Mouse (Mus musculus) gastrocnemius, postnatal 25 days (tissue): ENCODE data around the gene Cend1. TPM values are rescaled to one million over a fixed set of nuclear protein-coding genes. Genes with fewer than 3 reads are reported as not detected.
A peak's percentile ranks its signal among the peaks of the same experiment; 100 is the strongest.
"Not testable (repeated sequence)": the region's sequence is repeated elsewhere in the genome, so short reads cannot be mapped to it uniquely, and the experiment has no call there.

Source experiments
- DNase-seq: peaks from one replicate; pipeline ENCODE4 v3.0.0; 2022
- total RNA-seq, 2 experiments: library from RNA; stranded (reverse); gene quantifications; 1 replicate in 1 of 2; 2 replicates in 1 of 2; pipeline ENCODE4 v1.2.3; 2021

The Cend1 gene
- total RNA-seq, 2 experiments from 2014 or later: 0.38 to 0.75 TPM

DNA sequence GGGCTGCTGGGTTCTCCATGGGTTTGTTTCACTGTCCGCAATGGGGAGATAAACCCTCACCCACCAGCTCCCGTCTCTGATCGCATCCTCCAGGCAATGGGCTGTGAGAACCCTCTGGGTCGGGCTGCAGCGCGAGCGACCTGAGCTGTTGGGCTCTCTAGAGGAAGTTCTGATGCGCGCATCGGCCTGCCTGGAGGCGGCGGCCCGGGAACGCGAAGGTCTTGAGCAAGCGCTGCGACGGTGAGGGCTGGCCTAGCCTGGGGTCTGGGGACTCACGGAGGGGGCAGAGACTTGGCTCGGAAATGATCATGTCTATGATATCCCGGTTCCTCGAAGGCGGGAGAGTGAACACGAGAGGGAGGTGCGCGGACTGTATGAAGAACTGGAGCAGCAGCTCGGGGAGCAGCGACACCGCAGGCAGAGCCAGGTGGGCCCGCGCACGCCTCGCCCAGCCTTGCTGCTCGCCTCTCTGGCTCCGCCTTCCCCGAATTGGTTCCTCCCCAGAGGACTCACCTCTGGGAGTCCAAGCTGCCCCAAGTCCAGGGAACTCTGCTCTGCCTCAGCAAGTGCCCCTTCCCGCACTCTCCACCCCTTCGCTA, 35.4 kb upstream of the Cend1 start:
- DNase-seq: no peak

GRCm38 (mm10) chr7:141463824-141464602, 34.7 kb upstream of the Cend1 start:
- peak; percentile 74 for DNase-seq

- DNase-seq: no peak
Observed at GRCm38 (mm10) chr7:141462333-141462821, 33.1 kb upstream of the Cend1 start.

- no peak for DNase-seq
Observed at GRCm38 (mm10) chr7:141461521-141462332, 32.4 kb upstream of the Cend1 start.

- DNase-seq: no peak
Observed at GRCm38 (mm10) chr7:141460391-141461113, 31.3 kb upstream of the Cend1 start, which contains the start of gene Cracr2b. TSS of gene Cracr2b (plus strand) at chr7:141461094.

DNA sequence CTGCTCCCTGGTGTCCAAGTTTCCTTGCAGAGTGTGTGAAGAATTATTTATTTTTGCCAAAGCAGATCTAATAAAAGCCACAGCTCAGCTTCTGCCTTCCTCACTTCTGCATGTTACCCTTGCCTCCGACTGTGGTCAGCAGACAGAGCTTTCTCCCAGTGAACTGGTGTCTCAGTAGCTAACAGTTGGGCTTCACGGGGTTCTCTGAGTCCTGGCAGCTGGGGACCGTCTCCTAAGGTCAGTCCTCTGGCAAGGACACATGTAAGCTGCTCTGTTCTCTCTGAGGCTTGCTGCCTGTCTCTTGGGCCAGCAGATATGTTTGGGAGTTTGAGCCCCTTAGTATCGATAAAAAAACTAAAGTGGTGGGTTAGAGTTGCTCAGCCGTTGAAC, 30.7 kb upstream of the Cend1 start:
- DNase-seq: no peak

- no peak for DNase-seq
Observed at GRCm38 (mm10) chr7:141459301-141459711, 30.0 kb upstream of the Cend1 start.

GRCm38 (mm10) chr7:141458661-141459060, 29.4 kb upstream of the Cend1 start:
- DNase-seq: no peak

DNA sequence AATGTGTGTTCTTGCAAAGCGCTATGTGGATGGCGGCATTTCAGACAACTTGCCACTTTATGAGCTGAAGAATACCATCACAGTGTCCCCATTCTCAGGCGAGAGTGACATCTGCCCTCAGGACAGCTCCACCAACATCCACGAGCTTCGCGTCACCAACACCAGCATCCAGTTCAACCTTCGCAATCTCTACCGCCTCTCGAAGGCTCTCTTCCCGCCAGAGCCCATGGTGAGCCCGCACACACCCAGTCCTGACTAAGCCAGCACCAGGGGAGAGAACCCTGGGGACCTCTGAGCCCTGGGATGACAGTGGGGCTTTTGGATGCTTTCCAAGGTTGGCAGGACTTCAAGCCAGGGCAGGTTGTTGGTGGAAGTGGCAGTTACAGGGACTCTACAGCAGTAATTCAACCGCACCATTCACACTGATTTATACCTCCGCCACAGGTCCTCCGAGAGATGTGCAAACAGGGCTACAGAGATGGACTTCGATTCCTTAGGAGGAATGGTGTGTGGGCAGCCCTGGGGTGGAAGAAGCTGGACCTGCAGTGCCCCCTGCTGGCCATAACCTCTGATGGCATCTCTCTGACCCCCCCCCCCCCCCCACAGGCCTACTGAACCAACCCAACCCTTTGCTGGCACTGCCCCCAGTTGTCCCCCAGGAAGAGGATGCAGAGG, 28.8 kb upstream of the Cend1 start:
- no peak for DNase-seq

DNA sequence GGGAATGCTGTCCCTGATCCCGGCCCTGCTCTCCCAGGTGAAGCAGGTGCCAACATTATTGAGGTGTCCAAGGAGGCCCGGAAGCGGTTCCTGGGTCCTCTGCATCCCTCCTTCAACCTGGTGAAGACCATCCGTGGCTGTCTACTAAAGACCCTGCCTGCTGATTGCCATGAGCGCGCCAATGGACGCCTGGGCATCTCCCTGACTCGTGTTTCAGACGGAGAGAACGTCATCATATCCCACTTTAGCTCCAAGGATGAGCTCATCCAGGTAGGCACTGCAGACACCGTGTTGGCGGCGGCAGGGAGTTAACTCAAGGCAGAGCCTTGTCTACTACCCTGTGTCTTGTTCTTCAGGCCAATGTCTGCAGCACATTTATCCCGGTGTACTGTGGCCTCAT, 27.9 kb upstream of the Cend1 start:
- DNase-seq: no peak

GRCm38 (mm10) chr7:141456739-141457138, 27.4 kb upstream of the Cend1 start:
- DNase-seq: peak; percentile 58

- peak; percentile 87 for DNase-seq
Observed at GRCm38 (mm10) chr7:141455610-141456314, 26.5 kb upstream of the Cend1 start.

- DNase-seq: peak; percentile 95
Observed at GRCm38 (mm10) chr7:141454967-141455551, 25.8 kb upstream of the Cend1 start, which contains the start of gene Pnpla2. TSS of gene Pnpla2 (plus strand) at chr7:141455198.

DNA sequence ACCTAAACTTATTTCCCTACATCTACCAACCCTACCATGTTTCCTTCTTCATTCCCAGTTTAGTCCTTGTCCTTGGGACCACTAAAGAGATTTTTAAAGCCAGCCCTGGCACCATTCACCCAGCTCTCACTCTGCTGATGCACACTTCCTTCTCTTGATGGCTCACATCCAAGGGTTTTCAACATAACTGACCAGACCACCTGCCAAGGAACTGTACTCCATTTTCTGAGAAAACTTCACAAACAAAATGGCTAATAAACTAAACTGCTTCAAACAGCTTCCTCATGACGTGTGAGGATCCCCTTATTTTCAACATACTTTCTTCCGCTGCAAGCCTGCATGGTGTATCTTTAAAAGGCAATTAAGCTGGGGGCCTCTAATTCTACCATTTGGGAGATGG, 24.3 kb upstream of the Cend1 start:
- no peak for DNase-seq

GRCm38 (mm10) chr7:141451928-141452327, 22.6 kb upstream of the Cend1 start:
- no peak for DNase-seq

- DNase-seq: peak; percentile 93
Observed at GRCm38 (mm10) chr7:141447110-141447991, 18.1 kb upstream of the Cend1 start, which contains the start of gene Rplp2. TSS of gene Rplp2 (plus strand) at chr7:141447370.

- not testable (repeated sequence) for DNase-seq
Observed at GRCm38 (mm10) chr7:141446374-141446773, 17.1 kb upstream of the Cend1 start.

DNA sequence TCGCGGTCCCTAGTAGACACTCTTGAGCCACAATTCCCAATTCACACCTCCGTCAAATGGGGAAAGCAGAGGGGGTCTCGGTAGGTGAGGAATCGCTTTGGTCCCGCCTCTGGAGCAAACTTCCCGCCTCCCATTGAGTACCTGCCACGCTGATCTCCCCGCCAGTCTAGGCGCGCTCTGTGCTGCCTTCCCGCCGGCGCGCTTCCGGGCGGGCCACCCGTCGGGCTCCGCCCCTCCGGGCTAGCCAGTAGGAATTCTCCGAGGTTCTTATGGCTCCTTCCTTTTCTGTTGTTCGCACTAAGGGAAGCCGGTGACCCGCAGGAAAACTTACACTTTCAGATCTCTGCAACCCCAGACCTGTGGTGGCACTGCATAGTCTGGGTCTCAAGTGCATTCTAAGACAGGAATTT, 14.5 kb upstream of the Cend1 start, which contains the start of gene Pidd1:
TSS of gene Pidd1 (minus strand) at position 198 of the 410 bp plus-strand sequence.
- peak; percentile 59 for DNase-seq
